Mouse (Mus musculus) stomach, embryonic 16.5 days (tissue): Measurements from ENCODE around the gene Rbm15b. TPM values are rescaled to one million over a fixed set of nuclear protein-coding genes. Genes with fewer than 3 reads are reported as not detected.

Source experiments
- ATAC-seq: fragments of 200-750 bp; cut with Nextera tagmentation; 2 replicates; pipeline ENCODE4 v1.8.0; 2017; ENCODE audit warnings: moderate number of reproducible peaks, moderate TSS enrichment; ENCODE audit not compliant: insufficient read depth, low FRiP score
- H3K27ac ChIP-seq: fragments of 300-500 bp; sonication (generic); 2 replicates; pipeline ENCODE4 v1.5.1; 2014; ENCODE audit warnings: low read length
- H3K27me3 ChIP-seq: fragments of 300-500 bp; sonication (generic); 2 replicates; pipeline ENCODE4 v1.6.1; 2014; ENCODE audit warnings: low read length, control low read depth, mixed read lengths; ENCODE audit not compliant: control insufficient read depth, insufficient read depth
- H3K36me3 ChIP-seq: fragments of 300-500 bp; sonication (generic); 2 replicates; pipeline ENCODE4 v1.6.1; 2014; ENCODE audit warnings: low read length; ENCODE audit not compliant: control insufficient read depth, insufficient read depth
- H3K4me1 ChIP-seq: fragments of 300-500 bp; sonication (generic); 2 replicates; pipeline ENCODE4 v1.6.1; 2014; ENCODE audit warnings: low read length, control low read depth, mixed read lengths; ENCODE audit not compliant: control insufficient read depth, insufficient read depth
- H3K4me2 ChIP-seq: fragments of 300-500 bp; sonication (generic); 2 replicates; pipeline ENCODE4 v1.6.1; 2014; ENCODE audit warnings: low read depth, low read length, mixed read lengths
- H3K4me3 ChIP-seq: fragments of 300-500 bp; sonication (generic); replicated peaks from 2 replicates; pipeline ENCODE4 v1.5.1; 2014; ENCODE audit warnings: mild to moderate bottlenecking, low read length
- H3K9ac ChIP-seq: fragments of 300-500 bp; sonication (generic); 2 replicates; pipeline ENCODE4 v1.6.1; 2014; ENCODE audit warnings: low read length
- H3K9me3 ChIP-seq: fragments of 300-500 bp; sonication (generic); replicated peaks from 2 replicates; pipeline ENCODE4 v1.6.1; 2016; ENCODE audit warnings: low read length, control low read depth; ENCODE audit not compliant: control insufficient read depth
- WGBS: fragments of 180-500 bp; shearing (Covaris S2); extraction: QIAGEN DNeasy Blood & Tissue Kit; methylation state at CpG from one replicate; pipeline ENCODE4 v1.1.7; 2014; 5-methylcytosine and 5-hydroxymethylcytosine counted together
- polyA plus RNA-seq: library from polyadenylated mRNA; unstranded; fragments of >200 nt; fragmentation: Nextera tagmentation; extraction: Ambion mirVana; gene quantifications from 2 replicates; pipeline ENCODE4 v1.2.1, GENCODE M21; 2015

The Rbm15b gene
- polyA plus RNA-seq, 1 experiment from 2014 or later, result 5.2 TPM

DNA sequence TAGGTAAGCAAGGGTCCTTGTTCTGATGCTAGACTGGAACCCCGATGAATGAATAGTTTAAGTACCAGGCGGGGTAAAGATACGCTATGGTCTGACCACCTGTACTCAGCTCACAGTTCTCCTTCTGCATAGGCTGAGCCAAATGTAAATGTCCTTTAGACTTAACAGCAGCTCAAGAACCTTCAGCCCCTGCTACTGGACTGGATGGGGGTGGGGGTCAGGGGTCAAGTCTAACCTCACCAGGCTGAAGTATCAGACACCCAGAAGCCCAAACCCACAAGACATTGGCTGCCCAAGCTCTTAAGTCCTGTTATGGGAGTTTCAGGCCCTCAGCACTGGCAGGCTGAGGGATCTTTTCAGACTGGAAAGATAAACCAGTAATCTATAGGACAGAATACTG lies 1.1 kb upstream of the Rbm15b start:
- Histone ChIP-seq H3K9ac (no peak overlapping the region), H3K36me3 (0 out of 2 replicates have a peak, but pooled peaks cover 7% of the 10 kb centered on the region), H3K27ac (no peak overlapping the region), H3K4me3 (no peak overlapping the region), H3K27me3 (no peaks in the 10 kb centered on the region), H3K4me2 (no peak overlapping the region), H3K9me3 (no peaks in the 10 kb centered on the region), H3K4me1 (peaks cover 50% of the 10 kb centered on the region)
- 95% methylated on average over 3 of the region's 3 CpGs for WGBS
- ATAC-seq, result no peak

GRCm38 (mm10) chr9:106885901-106886731 lies 1.1 kb downstream of the Rbm15b start:
- H3K4me3 ChIP-seq, result peak overlapping the region; percentile 74
- H3K9ac ChIP-seq, result peak overlapping the region; percentile 98
- peak; percentile 14; the same call in 1 of the 2 replicates for ATAC-seq
- no peaks in the 10 kb centered on the region for H3K27me3 ChIP-seq
- H3K4me1 ChIP-seq, result peaks cover 61% of the 10 kb centered on the region
- H3K9me3 ChIP-seq, result no peaks in the 10 kb centered on the region
- H3K27ac ChIP-seq, result peak overlapping the region; percentile 66
- peaks cover 11% of the 10 kb centered on the region; the same call in 1 of the 2 replicates for H3K36me3 ChIP-seq
- WGBS, result under 1% methylated on average over 102 of the region's 107 CpGs
- peak overlapping the region; percentile 98 for H3K4me2 ChIP-seq

- H3K9ac ChIP-seq, result peak overlapping the region; percentile 98
- no peaks in the 10 kb centered on the region for H3K27me3 ChIP-seq
- no peaks in the 10 kb centered on the region for H3K9me3 ChIP-seq
- peak overlapping the region; percentile 98 for H3K4me2 ChIP-seq
- H3K4me1 ChIP-seq, result peaks cover 52% of the 10 kb centered on the region
- H3K4me3 ChIP-seq, result peak overlapping the region; percentile 74
- H3K36me3 ChIP-seq, result peaks cover 10% of the 10 kb centered on the region; the same call in 1 of the 2 replicates
- no peak for ATAC-seq
- no peak overlapping the region for H3K27ac ChIP-seq
- 15% methylated on average over 44 of the region's 44 CpGs for WGBS
Measured at GRCm38 (mm10) chr9:106884996-106885900, 2.0 kb downstream of the Rbm15b start.

DNA sequence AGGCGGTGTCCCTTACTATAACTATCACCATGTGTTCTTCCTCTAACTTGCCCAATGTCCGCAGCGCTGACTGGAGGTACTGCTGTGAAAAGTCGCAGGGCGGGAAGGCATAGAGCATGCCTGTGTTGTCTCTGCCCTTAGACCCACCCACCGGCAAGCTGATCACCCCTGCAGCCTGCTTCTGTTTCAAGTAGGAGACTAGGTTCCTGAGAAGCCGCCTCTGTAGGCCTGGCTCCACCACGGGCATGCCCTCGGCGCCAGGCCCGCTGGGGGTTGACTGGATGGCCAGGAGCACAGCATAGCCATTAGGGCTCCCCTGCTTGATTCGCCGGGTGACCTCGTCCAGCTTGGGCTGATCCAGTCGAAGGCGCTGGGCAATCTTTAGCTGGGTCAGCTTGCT lies 2.9 kb downstream of the Rbm15b start:
- no peak for ATAC-seq
- Histone ChIP-seq H3K4me1 (peaks cover 44% of the 10 kb centered on the region), H3K9ac (peak overlapping the region; percentile 98)

GRCm38 (mm10) chr9:106883085-106883484 lies 4.1 kb downstream of the Rbm15b start:
- Histone ChIP-seq H3K9ac (peak overlapping the region; percentile 35; the same call in 1 of the 2 replicates), H3K9me3 (no peaks in the 10 kb centered on the region), H3K4me3 (no peak overlapping the region), H3K4me1 (peaks cover 44% of the 10 kb centered on the region), H3K27ac (no peak overlapping the region), H3K27me3 (no peaks in the 10 kb centered on the region), H3K36me3 (peaks cover 8% of the 10 kb centered on the region), H3K4me2 (no peak overlapping the region)
- no peak for ATAC-seq
- 73% methylated on average over 3 of the region's 3 CpGs for WGBS

More for the DNA sequence above, 2.9 kb downstream of the Rbm15b start:
- no peak overlapping the region for H3K27ac ChIP-seq
- H3K4me3 ChIP-seq, result peak overlapping the region; percentile 74
- H3K4me2 ChIP-seq, result peak overlapping the region; percentile 98
- WGBS, result 25% methylated on average over 16 of the region's 16 CpGs
- peaks cover 4% of the 10 kb centered on the region; the same call in 1 of the 2 replicates for H3K36me3 ChIP-seq
- H3K9me3 ChIP-seq, result no peaks in the 10 kb centered on the region
- no peaks in the 10 kb centered on the region for H3K27me3 ChIP-seq

- Histone ChIP-seq H3K9me3 (no peaks in the 10 kb centered on the region), H3K9ac (no peak overlapping the region), H3K27ac (no peak overlapping the region), H3K4me1 (peaks cover 37% of the 10 kb centered on the region), H3K4me3 (no peak overlapping the region), H3K36me3 (peaks cover 8% of the 10 kb centered on the region), H3K4me2 (no peak overlapping the region), H3K27me3 (no peaks in the 10 kb centered on the region)
- 80% methylated on average over 4 of the region's 4 CpGs for WGBS
- ATAC-seq, result no peak
Measured at GRCm38 (mm10) chr9:106882176-106882575, 5.1 kb downstream of the Rbm15b start.

- H3K27ac ChIP-seq, result no peak overlapping the region
- no peaks in the 10 kb centered on the region for H3K9me3 ChIP-seq
- no peak overlapping the region for H3K9ac ChIP-seq
- no peak for ATAC-seq
- H3K4me2 ChIP-seq, result no peak overlapping the region
- no peak overlapping the region for H3K4me3 ChIP-seq
- H3K27me3 ChIP-seq, result no peaks in the 10 kb centered on the region
- H3K4me1 ChIP-seq, result peaks cover 37% of the 10 kb centered on the region
- H3K36me3 ChIP-seq, result peaks cover 12% of the 10 kb centered on the region
- 59% methylated on average over 4 of the region's 4 CpGs for WGBS
Measured at GRCm38 (mm10) chr9:106881071-106881755, 6.0 kb downstream of the Rbm15b start.

DNA sequence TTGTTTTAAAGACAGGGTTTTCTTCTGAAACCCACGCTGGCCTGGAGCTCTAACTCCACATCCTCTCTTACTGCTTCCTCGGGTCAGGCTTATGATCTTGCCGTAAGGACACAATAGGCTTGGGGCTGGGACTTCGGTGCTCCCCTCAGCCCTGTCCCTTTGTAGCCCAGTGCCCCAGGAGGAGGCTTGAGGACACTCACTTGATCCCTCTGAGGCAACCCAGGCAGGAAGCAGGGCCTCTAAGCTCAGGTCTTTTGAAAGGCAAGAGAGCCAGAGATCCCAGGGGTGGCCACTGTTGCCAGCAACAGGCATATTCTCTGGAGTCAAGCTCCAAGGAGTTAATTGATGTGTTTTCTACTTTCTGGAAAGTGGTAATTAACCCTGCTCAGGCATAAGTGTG lies 7.8 kb downstream of the Rbm15b start:
- Histone ChIP-seq H3K27me3 (no peaks in the 10 kb centered on the region), H3K4me2 (no peak overlapping the region), H3K27ac (no peak overlapping the region), H3K4me1 (peaks cover 21% of the 10 kb centered on the region), H3K4me3 (no peak overlapping the region), H3K36me3 (peaks cover 19% of the 10 kb centered on the region), H3K9me3 (no peaks in the 10 kb centered on the region), H3K9ac (no peak overlapping the region)
- WGBS, result 71% methylated on average over 4 of the region's 4 CpGs
- no peak for ATAC-seq
